Mouse (Mus musculus) intestine, postnatal 0 days (tissue): Measurements from ENCODE around the gene Eif3c. TPM values are rescaled to one million over a fixed set of nuclear protein-coding genes. Genes with fewer than 3 reads are reported as not detected.

Source experiments
- ATAC-seq: fragments of 200-750 bp; cut with Nextera tagmentation; 2 replicates; pipeline ENCODE4 v1.8.0; 2017; ENCODE audit warnings: mild to moderate bottlenecking, moderate TSS enrichment, moderate library complexity
- H3K27ac ChIP-seq: fragments of 300-500 bp; sonication (generic); 2 replicates; pipeline ENCODE4 v1.5.1; 2014; ENCODE audit warnings: mild to moderate bottlenecking, low read depth, low read length, moderate library complexity
- H3K27me3 ChIP-seq: fragments of 300-500 bp; sonication (generic); replicated peaks from 2 replicates; pipeline ENCODE4 v1.6.1; 2014; ENCODE audit warnings: low read length, mixed read lengths; ENCODE audit not compliant: control insufficient read depth, insufficient read depth
- H3K36me3 ChIP-seq: fragments of 300-500 bp; sonication (generic); 2 replicates; pipeline ENCODE4 v1.6.1; 2014; ENCODE audit warnings: mild to moderate bottlenecking, moderate library complexity; ENCODE audit not compliant: control insufficient read depth, insufficient read depth
- H3K4me1 ChIP-seq: fragments of 300-500 bp; sonication (generic); replicated peaks from 2 replicates; pipeline ENCODE4 v1.6.1; 2014; ENCODE audit warnings: antibody characterized with exemption, low read length, mixed read lengths; ENCODE audit not compliant: control insufficient read depth, insufficient read depth
- H3K4me2 ChIP-seq: fragments of 300-500 bp; sonication (generic); replicated peaks from 2 replicates; pipeline ENCODE4 v1.6.1; 2014; ENCODE audit warnings: low read depth, mild to moderate bottlenecking, moderate library complexity
- H3K4me3 ChIP-seq: fragments of 300-500 bp; sonication (generic); 2 replicates; pipeline ENCODE4 v1.5.1; 2014; ENCODE audit warnings: low read depth, low read length
- H3K9ac ChIP-seq: fragments of 300-500 bp; sonication (generic); 2 replicates; pipeline ENCODE4 v1.6.1; 2014; ENCODE audit warnings: mild to moderate bottlenecking, low read depth, low read length
- H3K9me3 ChIP-seq: fragments of 300-500 bp; sonication (generic); 2 replicates; pipeline ENCODE4 v1.6.1; 2016; ENCODE audit warnings: mixed run types; ENCODE audit not compliant: control insufficient read depth
- CTCF ChIP-seq: sonication (generic); IDR thresholded peaks from 2 replicates; pipeline ENCODE4 v1.5.1; 2016; ENCODE audit warnings: low read depth, mild to moderate bottlenecking, control low read depth, antibody characterized with exemption, moderate library complexity
- WGBS: fragments of 180-500 bp; shearing (Covaris S2); extraction: QIAGEN DNeasy Blood & Tissue Kit; methylation state at CpG from one replicate; pipeline ENCODE4 v1.1.7; 2014; 5-methylcytosine and 5-hydroxymethylcytosine counted together
- polyA plus RNA-seq: library from polyadenylated mRNA; unstranded; fragments of >200 nt; fragmentation: Nextera tagmentation; extraction: Ambion mirVana; gene quantifications from 2 replicates; pipeline ENCODE4 v1.2.1, GENCODE M21; 2015

Eif3c gene
- polyA plus RNA-seq, 1 experiment from 2014 or later = 141 TPM

- WGBS = 72% methylated on average over 6 of the region's 6 CpGs
- H3K27ac ChIP-seq = no peak overlapping the region
- no peaks in the 10 kb centered on the region for H3K9me3 ChIP-seq
- H3K4me2 ChIP-seq = peak overlapping the region; percentile 76; the same call in 1 of the 2 replicates
- no peak for TF ChIP-seq CTCF
- H3K4me1 ChIP-seq = 0 out of 2 replicates have a peak, but pooled peaks cover 2% of the 10 kb centered on the region
- ATAC-seq = no peak
- H3K4me3 ChIP-seq = no peak overlapping the region
- H3K9ac ChIP-seq = no peak overlapping the region
- no peaks in the 10 kb centered on the region for H3K27me3 ChIP-seq
- peaks cover 22% of the 10 kb centered on the region for H3K36me3 ChIP-seq
Observed at GRCm38 (mm10) chr7:126581661-126582060, 15.4 kb upstream of the Eif3c start.

DNA sequence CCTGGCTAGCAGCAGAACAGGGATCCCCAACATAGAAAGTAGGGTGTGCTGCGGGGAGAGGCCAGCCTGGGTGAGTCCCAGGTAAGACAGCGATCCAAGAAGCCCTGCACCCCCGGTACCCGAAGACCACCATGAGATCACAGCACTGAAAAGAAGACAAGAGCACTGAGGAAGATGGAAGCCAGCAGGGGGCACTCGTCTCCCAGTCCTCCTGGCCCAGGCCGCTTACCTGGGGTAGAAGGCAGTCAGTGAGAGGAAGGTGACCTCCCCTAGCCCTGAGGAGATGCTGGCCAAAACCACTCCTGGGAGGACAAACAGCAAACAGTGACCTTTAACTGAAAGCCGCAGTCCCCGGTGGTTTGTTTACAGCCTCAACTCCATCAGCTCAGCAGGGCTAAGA lies 13.0 kb upstream of the Eif3c start:
- Histone ChIP-seq H3K36me3 (peaks cover 41% of the 10 kb centered on the region), H3K27me3 (no peaks in the 10 kb centered on the region), H3K9me3 (no peaks in the 10 kb centered on the region), H3K4me3 (no peak overlapping the region), H3K4me1 (0 out of 2 replicates have a peak, but pooled peaks cover 2% of the 10 kb centered on the region), H3K9ac (no peak overlapping the region), H3K27ac (no peak overlapping the region), H3K4me2 (no peak overlapping the region)
- TF ChIP-seq CTCF = peak; percentile 82
- 42% methylated on average over 8 of the region's 8 CpGs for WGBS
- ATAC-seq = no peak

DNA sequence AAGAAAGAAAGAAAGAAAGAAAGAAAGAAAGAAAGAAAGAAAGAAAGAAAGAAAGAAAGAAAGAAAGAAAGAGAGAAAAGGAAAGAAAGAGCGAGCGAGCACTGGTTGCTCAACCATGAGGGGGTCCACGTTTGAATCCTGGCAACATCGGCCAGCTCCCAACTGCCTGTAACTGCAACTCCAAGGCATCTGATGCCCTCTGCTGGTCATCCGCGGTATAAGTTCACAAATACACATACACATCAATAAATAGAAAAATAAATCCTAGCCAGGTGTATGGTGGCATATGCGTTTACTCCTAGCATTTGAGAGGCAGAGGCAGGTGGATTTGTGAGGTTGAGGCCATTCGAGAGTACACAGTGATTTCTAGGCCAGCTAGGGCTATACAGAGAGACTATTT lies 10.7 kb upstream of the Eif3c start:
- H3K9me3 ChIP-seq = no peaks in the 10 kb centered on the region
- 62% methylated on average over 8 of the region's 8 CpGs for WGBS
- no peak overlapping the region for H3K4me2 ChIP-seq
- no peak overlapping the region for H3K27ac ChIP-seq
- H3K36me3 ChIP-seq = peaks cover 48% of the 10 kb centered on the region
- no peak for ATAC-seq
- H3K27me3 ChIP-seq = no peaks in the 10 kb centered on the region
- H3K4me1 ChIP-seq = 0 out of 2 replicates have a peak, but pooled peaks cover 2% of the 10 kb centered on the region
- no peak overlapping the region for H3K4me3 ChIP-seq
- peak; percentile 76 for TF ChIP-seq CTCF
- H3K9ac ChIP-seq = no peak overlapping the region

- Histone ChIP-seq H3K9ac (peak overlapping the region; percentile 85), H3K9me3 (no peaks in the 10 kb centered on the region), H3K4me2 (peak overlapping the region; percentile 75), H3K4me1 (no peaks in the 10 kb centered on the region), H3K36me3 (peaks cover 40% of the 10 kb centered on the region), H3K4me3 (peak overlapping the region; percentile 95), H3K27ac (peak overlapping the region; percentile 89), H3K27me3 (no peaks in the 10 kb centered on the region)
- ATAC-seq = peak; percentile 61
- TF ChIP-seq CTCF = no peak
- under 1% methylated on average over 28 of the region's 28 CpGs for WGBS
Observed at GRCm38 (mm10) chr7:126565693-126566092, 518 bp downstream of the Eif3c start.

GRCm38 (mm10) chr7:126556635-126557034 lies 9.6 kb downstream of the Eif3c start:
- H3K27ac ChIP-seq = no peak overlapping the region
- TF ChIP-seq CTCF = no peak
- H3K27me3 ChIP-seq = no peaks in the 10 kb centered on the region
- no peak overlapping the region for H3K4me3 ChIP-seq
- ATAC-seq = no peak
- no peak overlapping the region for H3K4me2 ChIP-seq
- no peaks in the 10 kb centered on the region for H3K4me1 ChIP-seq
- WGBS = 92% methylated on average over 5 of the region's 5 CpGs
- no peak overlapping the region for H3K9ac ChIP-seq
- H3K36me3 ChIP-seq = peaks cover 94% of the 10 kb centered on the region
- H3K9me3 ChIP-seq = no peaks in the 10 kb centered on the region

GRCm38 (mm10) chr7:126554796-126555195 lies 11.4 kb downstream of the Eif3c start:
- H3K4me3 ChIP-seq = no peak overlapping the region
- peak; percentile 45 for TF ChIP-seq CTCF
- 91% methylated on average over 1 of the region's 1 CpGs for WGBS
- no peak overlapping the region for H3K27ac ChIP-seq
- no peak overlapping the region for H3K4me2 ChIP-seq
- no peaks in the 10 kb centered on the region for H3K27me3 ChIP-seq
- H3K36me3 ChIP-seq = peaks cover 94% of the 10 kb centered on the region
- ATAC-seq = no peak
- no peak overlapping the region for H3K9ac ChIP-seq
- H3K4me1 ChIP-seq = no peaks in the 10 kb centered on the region
- no peaks in the 10 kb centered on the region for H3K9me3 ChIP-seq

GRCm38 (mm10) chr7:126545631-126546030 lies 20.6 kb downstream of the Eif3c start:
- no peak overlapping the region for H3K9ac ChIP-seq
- whole genome bisulfite sequencing = 81% methylated on average over 2 of the region's 2 CpGs
- no peak overlapping the region for H3K4me3 ChIP-seq
- ATAC-seq = no peak
- no peak overlapping the region for H3K27ac ChIP-seq
- H3K27me3 ChIP-seq = no peaks in the 10 kb centered on the region
- H3K4me2 ChIP-seq = no peak overlapping the region
- no peak for TF ChIP-seq CTCF
- no peaks in the 10 kb centered on the region for H3K9me3 ChIP-seq
- no peaks in the 10 kb centered on the region for H3K4me1 ChIP-seq
- H3K36me3 ChIP-seq = peaks cover 59% of the 10 kb centered on the region
